Mouse (Mus musculus) liver, embryonic 14.5 days (tissue): ENCODE measurements around the gene Fen1. TPM values are rescaled to one million over a fixed set of nuclear protein-coding genes. Genes with fewer than 3 reads are reported as not detected.
"Not testable (repeated sequence)": the region's sequence is repeated elsewhere in the genome, so short reads cannot be mapped to it uniquely, and the experiment has no call there.

Source experiments
- ATAC-seq: fragments of 200-750 bp; cut with Nextera tagmentation; 2 replicates; pipeline ENCODE4 v1.8.0; 2017; ENCODE audit warnings: moderate number of reproducible peaks, mild to moderate bottlenecking, moderate library complexity; ENCODE audit not compliant: insufficient read depth
- DNase-seq, 3 experiments: peaks; one replicate each; pipeline ENCODE4 v3.0.0-alpha.2; 2012 to 2013; ENCODE audit warnings: low read depth in 3 of 3, low spot score in 3 of 3
- H3K27ac ChIP-seq: fragments of 300-500 bp; sonication (generic); 2 replicates; pipeline ENCODE4 v1.5.1; 2014; ENCODE audit warnings: moderate library complexity, mild to moderate bottlenecking, control low read depth, inconsistent platforms
- H3K27me3 ChIP-seq: fragments of 300-500 bp; sonication (generic); 2 replicates; pipeline ENCODE4 v1.6.1; 2014; ENCODE audit warnings: mild to moderate bottlenecking, low read length, moderate library complexity; ENCODE audit not compliant: control insufficient read depth, insufficient read depth
- H3K36me3 ChIP-seq: fragments of 300-500 bp; sonication (generic); replicated peaks from 2 replicates; pipeline ENCODE4 v1.6.1; 2014; ENCODE audit warnings: low read depth; ENCODE audit not compliant: control insufficient read depth, insufficient read depth
- H3K4me1 ChIP-seq, 2 experiments: fragments of 200-500 bp in 1 of 2; fragments of 300-500 bp in 1 of 2; sonication (generic) in 1 of 2; replicated peaks; 2 replicates each; pipeline ENCODE4 v1.6.1; 2012 to 2014; ENCODE audit warnings: antibody characterized with exemption in 1 of 2, inconsistent platforms in 1 of 2, low read length in 1 of 2; ENCODE audit not compliant: control insufficient read depth in 2 of 2, insufficient read depth in 2 of 2
- H3K4me2 ChIP-seq: fragments of 300-500 bp; sonication (generic); 2 replicates; pipeline ENCODE4 v1.6.1; 2014; ENCODE audit warnings: low read depth, mild to moderate bottlenecking, control low read depth, moderate library complexity
- H3K4me3 ChIP-seq, 2 experiments: fragments of 200-500 bp in 1 of 2; fragments of 300-500 bp in 1 of 2; sonication (generic) in 1 of 2; 2 replicates each; pipeline ENCODE4 v1.5.1; 2012 to 2014; ENCODE audit warnings: low read depth in 2 of 2, low read length in 2 of 2, mild to moderate bottlenecking in 2 of 2, control low read depth in 1 of 2, inconsistent platforms in 1 of 2, moderate library complexity in 1 of 2; ENCODE audit not compliant: insufficient read depth in 1 of 2
- H3K9ac ChIP-seq: fragments of 300-500 bp; sonication (generic); replicated peaks from 2 replicates; pipeline ENCODE4 v1.6.1; 2014; ENCODE audit warnings: mild to moderate bottlenecking, control low read depth, moderate library complexity
- H3K9me3 ChIP-seq: fragments of 300-500 bp; sonication (generic); 2 replicates; pipeline ENCODE4 v1.6.1; 2016; ENCODE audit warnings: low read length, mixed read lengths; ENCODE audit not compliant: control insufficient read depth
- CTCF ChIP-seq: IDR thresholded peaks from 2 replicates; pipeline ENCODE4 v1.5.1; 2016; ENCODE audit warnings: antibody characterized with exemption, low read depth, control low read depth
- EP300 ChIP-seq: IDR thresholded peaks from 2 replicates; pipeline ENCODE4 v1.6.1; 2016; ENCODE audit warnings: antibody characterized with exemption, low read depth
- WGBS: fragments of 180-500 bp; shearing (Covaris S2); extraction: QIAGEN DNeasy Blood & Tissue Kit; methylation state at CpG from one replicate; pipeline ENCODE4 v1.1.7; 2014; ENCODE audit not compliant: insufficient replicate concordance; 5-methylcytosine and 5-hydroxymethylcytosine counted together
- polyA plus RNA-seq, 2 experiments: library from polyadenylated mRNA; depleted of rRNA in 1 of 2; stranded (reverse) in 1 of 2; unstranded in 1 of 2; fragments of >200 nt; fragmentation: Nextera tagmentation in 1 of 2; extraction: Ambion mirVana in 1 of 2; gene quantifications; 2 replicates each; pipeline versions ENCODE4 v1.2.1 to v1.2.3; 2012 to 2014

Fen1 gene
- polyA plus RNA-seq, 2 experiments = 75.8 to 131 TPM

DNA sequence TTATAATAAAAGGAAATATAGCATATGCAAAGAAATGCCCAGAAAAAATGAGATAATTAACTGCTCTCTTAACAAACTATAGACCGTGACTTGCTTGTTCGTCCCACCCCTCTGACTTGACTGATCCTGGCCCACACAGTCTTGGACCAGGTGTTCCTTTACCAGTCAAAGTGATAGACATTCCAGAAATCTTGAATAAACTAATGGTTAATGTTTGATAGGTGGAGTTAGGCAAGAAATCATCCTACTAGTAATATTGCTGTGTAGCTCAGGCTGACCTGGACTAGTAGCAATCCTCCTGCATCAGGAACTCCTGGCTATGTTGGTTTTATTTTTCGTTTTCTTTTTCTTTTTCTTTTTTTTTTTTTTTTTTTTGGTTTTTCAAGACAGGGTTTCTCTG, 35.5 kb downstream of the Fen1 start:
- H3K9ac ChIP-seq = no peak overlapping the region
- no peak overlapping the region for H3K27ac ChIP-seq
- 79% methylated on average over 3 of the region's 3 CpGs for WGBS
- no peaks in the 10 kb centered on the region for H3K27me3 ChIP-seq
- no peaks in the 10 kb centered on the region for H3K9me3 ChIP-seq
- H3K4me2 ChIP-seq = no peak overlapping the region
- no peak for TF ChIP-seq CTCF
- TF ChIP-seq EP300 = no peak
- ATAC-seq (no peak), DNase-seq (no peak)
- H3K36me3 ChIP-seq = no peaks in the 10 kb centered on the region
- peaks cover 26 to 36% of the 10 kb centered on the region in 2 experiments for H3K4me1 ChIP-seq
- no peak overlapping the region for H3K4me3 ChIP-seq

DNA sequence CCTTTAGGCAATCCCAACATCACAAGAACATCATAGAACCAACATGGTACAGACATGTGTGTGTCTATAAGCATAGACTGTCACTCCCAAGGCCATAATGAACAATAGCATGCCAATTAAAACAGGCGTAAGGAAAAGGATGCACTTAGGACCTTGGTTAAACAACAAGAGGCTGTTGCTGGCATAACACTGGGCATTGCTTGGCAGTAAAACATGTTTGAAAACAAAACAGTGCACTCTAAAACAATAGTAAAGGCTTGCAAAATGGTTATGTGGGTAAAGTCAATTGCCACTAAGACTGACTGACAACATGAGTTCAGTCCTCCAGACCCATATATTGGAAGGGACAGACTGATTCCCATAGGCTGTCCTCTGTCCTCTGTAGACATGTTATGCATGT, 36.0 kb downstream of the Fen1 start:
- H3K9ac ChIP-seq = no peak overlapping the region
- no peak overlapping the region for H3K4me3 ChIP-seq
- H3K4me2 ChIP-seq = no peak overlapping the region
- 74% methylated on average over 1 of the region's 1 CpGs for WGBS
- no peaks in the 10 kb centered on the region for H3K27me3 ChIP-seq
- peaks cover 21 to 31% of the 10 kb centered on the region in 2 experiments for H3K4me1 ChIP-seq
- no peaks in the 10 kb centered on the region for H3K9me3 ChIP-seq
- ATAC-seq = no peak
- DNase-seq = no peak
- H3K36me3 ChIP-seq = no peaks in the 10 kb centered on the region
- no peak overlapping the region for H3K27ac ChIP-seq
- no peak for TF ChIP-seq EP300

DNA sequence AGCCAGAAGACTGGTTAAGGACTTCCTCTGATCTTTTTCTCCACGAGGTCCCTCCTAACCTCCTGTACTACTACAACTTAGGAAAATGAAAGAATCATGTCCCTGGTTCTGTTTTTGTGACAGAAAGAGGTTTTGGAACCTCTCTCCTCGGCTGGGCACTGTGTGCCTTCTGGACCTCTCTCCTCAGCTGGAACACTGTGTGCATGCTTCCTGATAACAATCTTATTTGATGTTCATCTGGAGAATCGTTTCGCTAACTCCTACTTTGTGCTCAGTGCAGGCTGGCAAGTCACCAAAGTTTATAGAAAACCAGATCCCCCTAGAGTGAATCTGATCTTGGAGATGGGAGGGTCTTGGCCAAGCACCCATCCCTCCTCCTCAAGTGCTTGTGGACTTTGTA, 36.9 kb downstream of the Fen1 start:
- DNase-seq = no peak
- WGBS = 53% methylated on average over 4 of the region's 4 CpGs

DNA sequence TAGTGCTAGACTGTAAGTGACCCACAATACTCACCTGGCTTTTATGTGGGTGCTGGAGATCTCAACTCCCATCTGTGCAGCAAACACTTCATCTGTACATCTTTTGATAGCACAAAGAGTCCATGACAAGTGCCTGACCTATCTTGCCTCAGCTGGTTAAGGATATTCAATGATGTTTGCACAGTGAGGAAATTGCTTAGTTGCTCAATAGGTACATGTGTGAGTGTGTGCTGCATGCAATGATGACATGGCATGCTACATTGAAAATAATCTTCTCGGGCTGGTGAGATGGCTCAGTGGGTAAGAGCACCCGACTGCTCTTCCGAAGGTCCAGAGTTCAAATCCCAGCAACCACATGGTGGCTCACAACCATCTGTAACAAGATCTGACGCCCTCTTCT, 38.0 kb downstream of the Fen1 start:
- H3K4me2 ChIP-seq, ATAC-seq, H3K4me3 ChIP-seq, H3K9ac ChIP-seq, DNase-seq, H3K27me3 ChIP-seq, H3K9me3 ChIP-seq, H3K27ac ChIP-seq, H3K36me3 ChIP-seq: not testable (repeated sequence)
- 63% methylated on average over 3 of the region's 4 CpGs for WGBS
- peaks cover 5 to 13% of the 10 kb centered on the region in 2 experiments; a peak in 3 of 4 replicates for H3K4me1 ChIP-seq

More for the DNA sequence above, 36.9 kb downstream of the Fen1 start:
- Histone ChIP-seq H3K27ac (no peak overlapping the region), H3K4me3 (no peak overlapping the region), H3K9me3 (no peaks in the 10 kb centered on the region), H3K36me3 (no peaks in the 10 kb centered on the region), H3K9ac (no peak overlapping the region), H3K4me2 (no peak overlapping the region), H3K27me3 (no peaks in the 10 kb centered on the region), H3K4me1 (peaks cover 13 to 23% of the 10 kb centered on the region in 2 experiments)
- TF ChIP-seq EP300 (no peak), CTCF (no peak)
- ATAC-seq = no peak

- H3K36me3 ChIP-seq = no peaks in the 10 kb centered on the region
- no peaks in the 10 kb centered on the region for H3K9me3 ChIP-seq
- H3K4me1 ChIP-seq = no peaks in the 10 kb centered on the region
- no peak overlapping the region for H3K4me2 ChIP-seq
- WGBS = 70% methylated on average over 3 of the region's 3 CpGs
- H3K4me3 ChIP-seq = no peak overlapping the region
- H3K27me3 ChIP-seq = no peaks in the 10 kb centered on the region
- ATAC-seq (no peak), DNase-seq (no peak)
- no peak overlapping the region for H3K27ac ChIP-seq
- TF ChIP-seq EP300 = no peak
- TF ChIP-seq CTCF = no peak
- H3K9ac ChIP-seq = no peak overlapping the region
Measured at GRCm38 (mm10) chr19:10163896-10164295, 40.1 kb downstream of the Fen1 start.

DNA sequence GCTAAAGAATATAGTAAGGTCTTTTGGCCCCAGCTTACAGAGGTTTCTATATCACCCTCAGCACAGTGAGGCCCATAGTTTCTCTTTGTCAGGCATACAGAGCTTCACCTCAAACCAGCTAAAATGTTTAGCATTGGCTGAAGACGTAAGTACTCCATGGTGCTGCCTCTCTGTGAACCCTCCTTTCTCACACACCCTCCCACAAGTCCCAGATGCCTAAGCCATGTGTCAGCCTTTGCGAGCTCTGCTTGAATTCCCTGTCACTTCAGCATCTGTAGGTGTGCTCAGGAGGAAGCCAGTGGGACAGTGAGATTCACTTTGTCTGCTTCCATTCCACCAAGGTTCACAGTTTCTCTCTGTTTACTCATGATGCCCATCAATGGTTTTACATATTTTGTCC, 46.2 kb downstream of the Fen1 start:
- ATAC-seq (no peak), DNase-seq (no peak)
- 58% methylated on average over 2 of the region's 2 CpGs for WGBS
- no peaks in the 10 kb centered on the region for H3K9me3 ChIP-seq
- no peak overlapping the region for H3K4me3 ChIP-seq
- H3K27ac ChIP-seq = no peak overlapping the region
- H3K4me2 ChIP-seq = no peak overlapping the region
- no peak overlapping the region for H3K9ac ChIP-seq
- H3K36me3 ChIP-seq = no peaks in the 10 kb centered on the region
- no peak for TF ChIP-seq EP300
- TF ChIP-seq CTCF = no peak
- no peaks in the 10 kb centered on the region for H3K4me1 ChIP-seq
- H3K27me3 ChIP-seq = no peaks in the 10 kb centered on the region
